Mouse (Mus musculus) retina, postnatal 1 day (tissue): ENCODE results near the gene Aicda.
A peak's percentile ranks its signal among the peaks of the same experiment; 100 is the strongest.
"Not testable (repeated sequence)": the region's sequence is repeated elsewhere in the genome, so short reads cannot be mapped to it uniquely, and the experiment has no call there.

Experiments used
- DNase-seq: peaks from one replicate; pipeline ENCODE4 v3.0.0-alpha.2; 2012

The Aicda gene

DNA sequence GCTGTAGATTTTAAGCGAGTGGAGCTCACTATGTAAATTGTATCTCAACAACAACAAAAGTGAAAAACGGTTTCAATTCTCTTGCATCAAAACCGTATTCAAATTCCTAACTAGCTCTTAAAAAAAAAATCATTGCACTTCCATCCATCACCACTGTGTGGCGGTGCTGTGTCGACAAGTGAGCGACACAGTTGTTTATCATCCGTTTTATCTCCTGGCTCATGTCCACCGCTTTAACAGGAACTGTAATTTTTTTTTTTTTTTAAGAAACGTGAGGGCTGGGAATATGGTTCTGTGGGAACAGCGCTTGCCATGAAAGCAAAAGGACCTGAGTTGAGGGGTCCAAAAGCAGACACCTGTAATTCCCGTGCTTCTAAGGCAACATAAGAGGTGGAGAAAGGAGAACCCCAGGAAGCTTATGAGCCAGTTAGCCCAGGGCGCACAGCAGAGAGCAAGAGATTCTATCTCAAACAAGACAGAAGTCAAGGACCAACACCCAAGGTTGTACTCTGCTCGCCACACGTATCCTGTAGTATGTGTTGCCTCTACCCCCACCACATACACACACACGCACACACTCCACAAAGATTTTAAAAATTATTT lies 3.5 kb downstream of the Aicda start:
- DNase-seq = peak; percentile 84

DNA sequence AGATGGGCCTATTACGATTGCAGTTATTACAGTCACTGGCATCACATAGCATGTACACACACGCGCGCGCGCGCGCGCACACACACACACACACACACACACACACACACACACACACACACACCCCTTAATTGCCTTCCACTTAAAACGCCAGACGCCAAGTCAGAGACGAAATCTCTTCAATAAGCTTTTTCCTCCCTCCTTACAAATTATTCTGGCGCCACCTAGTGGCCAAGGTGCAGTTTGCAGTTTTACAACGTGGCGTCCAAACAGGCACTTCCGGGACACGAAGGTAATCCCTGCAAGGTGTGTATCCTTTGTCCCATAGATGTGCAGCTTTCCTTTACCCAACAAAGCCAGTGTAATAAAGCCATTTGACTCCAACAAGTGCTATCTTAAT lies 6.8 kb downstream of the Aicda start:
- peak; percentile 91 for DNase-seq

DNA sequence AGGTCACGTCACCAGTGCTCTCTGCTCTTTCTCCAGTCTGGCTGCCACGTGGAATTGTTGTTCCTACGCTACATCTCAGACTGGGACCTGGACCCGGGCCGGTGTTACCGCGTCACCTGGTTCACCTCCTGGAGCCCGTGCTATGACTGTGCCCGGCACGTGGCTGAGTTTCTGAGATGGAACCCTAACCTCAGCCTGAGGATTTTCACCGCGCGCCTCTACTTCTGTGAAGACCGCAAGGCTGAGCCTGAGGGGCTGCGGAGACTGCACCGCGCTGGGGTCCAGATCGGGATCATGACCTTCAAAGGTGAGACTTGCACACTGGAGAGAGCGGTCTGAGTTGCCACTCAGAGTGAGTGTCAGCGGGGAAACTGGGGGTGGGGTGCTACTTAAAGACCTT lies 7.4 kb downstream of the Aicda start:
- DNase-seq = no peak

DNA sequence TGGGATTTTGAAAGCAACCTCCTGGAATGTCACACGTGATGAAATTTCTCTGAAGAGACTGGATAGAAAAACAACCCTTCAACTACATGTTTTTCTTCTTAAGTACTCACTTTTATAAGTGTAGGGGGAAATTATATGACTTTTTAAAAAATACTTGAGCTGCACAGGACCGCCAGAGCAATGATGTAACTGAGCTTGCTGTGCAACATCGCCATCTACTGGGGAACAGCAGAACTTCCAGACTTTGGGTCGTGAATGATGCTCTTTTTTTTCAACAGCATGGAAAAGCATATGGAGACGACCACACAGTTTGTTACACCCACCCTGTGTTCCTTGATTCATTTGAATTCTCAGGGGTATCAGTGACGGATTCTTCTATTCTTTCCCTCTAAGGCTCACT lies 8.9 kb downstream of the Aicda start:
- peak; percentile 84 for DNase-seq

DNA sequence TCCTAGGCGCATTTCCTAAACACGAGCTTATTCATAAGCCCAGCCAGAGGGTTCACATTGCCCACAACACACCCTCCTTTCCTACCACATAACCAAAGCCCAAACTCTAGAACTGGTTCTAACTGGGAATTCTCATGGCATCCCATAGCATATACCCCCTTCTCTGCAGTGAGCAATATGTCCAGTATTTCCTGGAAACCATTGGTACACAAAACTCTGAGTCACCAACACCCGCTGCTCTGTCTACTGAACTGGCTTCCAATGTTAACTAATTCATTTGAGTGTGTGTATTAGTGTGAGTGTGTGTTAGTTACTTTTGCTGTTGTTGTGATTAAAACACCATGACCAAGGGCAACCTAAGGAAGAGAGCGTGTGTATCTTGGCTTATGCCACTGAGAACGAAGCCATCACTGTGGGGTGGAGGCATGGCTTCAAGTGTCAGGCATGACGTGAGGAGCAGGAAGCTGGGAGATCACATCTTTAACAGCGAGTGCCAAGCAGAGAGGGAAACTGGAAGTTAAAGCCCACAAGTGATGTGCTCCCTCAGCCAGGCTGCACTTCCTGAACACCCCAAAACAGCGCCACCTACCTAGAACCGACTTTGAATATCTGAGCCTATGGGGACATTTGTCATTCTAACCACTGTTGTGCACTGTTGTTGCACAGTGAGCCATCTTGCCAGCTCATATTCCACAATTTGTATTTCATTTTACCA lies 11.6 kb downstream of the Aicda start:
- no peak for DNase-seq

DNA sequence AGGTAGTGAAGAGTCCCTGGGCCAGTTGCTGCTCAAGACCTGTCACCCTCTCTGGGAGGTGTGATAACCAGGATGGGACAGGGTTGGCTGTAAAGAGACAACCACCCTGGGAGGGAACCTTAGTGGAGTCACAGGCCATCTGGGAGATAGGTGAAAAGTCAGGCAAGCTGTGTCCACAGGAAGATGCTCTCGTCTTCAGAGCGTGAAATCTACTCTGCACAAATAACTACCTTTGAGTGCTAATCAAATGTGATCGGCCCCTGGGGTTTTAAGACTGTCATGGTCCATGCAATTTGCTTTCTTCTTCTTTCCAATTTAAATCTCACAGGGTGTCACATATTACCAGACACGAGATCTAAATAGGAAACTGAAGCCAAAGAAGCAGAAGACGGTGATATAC lies 15.5 kb downstream of the Aicda start:
- DNase-seq = no peak

DNA sequence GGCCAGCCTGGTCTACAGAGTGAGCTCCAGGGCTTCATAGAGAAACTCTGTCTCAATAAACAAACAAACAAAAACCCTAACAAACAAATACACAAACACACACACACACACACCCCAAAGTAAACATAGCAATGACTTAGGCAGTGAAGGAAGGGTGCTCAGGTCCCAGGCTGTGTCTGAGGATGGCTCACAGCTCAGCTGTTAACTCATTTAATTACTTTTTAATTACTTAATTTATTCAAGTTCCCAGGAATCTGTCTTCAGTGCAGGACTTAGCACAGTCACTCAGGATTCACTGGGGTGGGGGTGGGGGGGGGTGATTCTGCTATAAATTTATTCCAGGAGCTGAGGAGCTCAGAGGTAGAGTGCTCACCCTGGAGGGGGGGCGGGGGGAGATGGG lies 16.2 kb downstream of the Aicda start:
- no peak for DNase-seq

DNA sequence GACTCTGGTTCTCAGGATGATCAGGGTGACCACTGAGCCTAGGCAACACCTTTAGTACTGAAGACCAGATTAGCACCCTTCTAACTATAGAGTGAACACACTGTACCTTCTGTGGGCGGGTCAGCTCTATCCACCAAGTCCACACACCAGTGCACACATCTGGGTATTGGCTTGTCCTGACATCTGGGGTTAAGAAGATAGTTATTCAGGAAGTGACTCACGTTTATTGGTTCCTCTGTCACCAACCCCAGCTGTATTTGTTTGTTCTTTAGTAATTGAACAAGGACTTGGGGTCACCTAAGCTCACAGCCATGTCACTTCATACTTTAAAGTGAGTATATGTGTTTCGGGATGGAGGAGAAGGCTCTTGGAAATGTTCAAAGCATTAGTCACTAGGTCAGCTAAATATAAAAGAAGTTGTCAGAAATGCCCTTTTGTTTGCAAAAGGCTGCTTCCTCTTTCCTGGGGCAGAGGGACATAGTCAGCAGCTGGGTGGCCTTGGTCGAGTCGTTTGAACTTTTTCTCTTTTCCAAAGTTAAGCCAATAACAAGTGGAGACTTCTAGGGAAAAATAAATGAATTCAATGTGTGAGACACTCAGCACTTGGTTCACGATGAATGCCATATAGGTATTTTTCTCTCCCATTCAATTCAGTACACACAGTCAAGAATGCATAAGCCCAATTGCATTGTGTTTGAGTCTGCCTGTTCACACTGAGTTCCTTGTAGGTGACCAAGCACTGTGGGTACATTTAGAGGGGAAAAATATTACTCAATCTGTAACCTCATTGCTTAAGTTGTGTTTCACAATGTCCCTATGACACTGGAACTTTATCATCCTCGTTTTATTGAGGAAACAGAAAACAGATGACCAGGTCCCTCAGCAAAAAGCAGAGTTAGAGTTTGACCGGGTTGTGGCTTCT lies 17.4 kb downstream of the Aicda start:
- no peak for DNase-seq

DNA sequence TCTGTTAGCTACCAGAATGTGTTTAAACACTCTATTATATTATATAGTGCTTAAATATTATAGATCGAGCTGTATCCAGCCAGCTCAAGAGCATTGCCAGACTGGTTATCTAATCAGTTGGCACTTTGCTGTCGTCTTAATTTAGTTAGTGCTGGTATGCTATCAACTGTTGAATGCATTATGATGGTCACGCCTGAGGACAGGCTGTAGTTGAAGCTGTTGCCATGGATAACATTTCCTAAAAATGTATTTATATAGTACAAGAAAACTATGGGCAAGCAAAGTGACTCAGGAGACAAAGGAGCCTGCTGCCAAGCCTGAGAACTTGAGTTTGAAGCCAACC lies 18.0 kb downstream of the Aicda start:
- no peak for DNase-seq

DNA sequence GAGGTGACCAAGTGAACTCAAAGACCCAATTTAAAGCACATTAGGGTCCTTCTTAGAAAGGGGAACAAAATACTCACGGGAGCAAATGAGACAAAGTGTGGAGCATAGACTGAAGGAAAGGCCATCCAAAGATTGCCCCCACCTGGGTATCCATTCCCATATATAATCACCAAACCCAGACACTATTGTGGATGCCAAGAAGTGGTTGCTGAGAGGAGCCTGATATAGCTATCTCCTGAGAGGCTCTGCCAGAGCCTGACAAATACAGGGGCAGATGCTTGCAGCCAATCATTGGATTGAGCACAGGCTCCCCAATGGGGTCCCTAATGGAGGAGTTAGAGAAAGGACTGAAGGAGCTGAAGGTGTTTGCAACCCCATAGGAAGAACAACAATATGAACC lies 21.4 kb downstream of the Aicda start:
- not testable (repeated sequence) for DNase-seq

DNA sequence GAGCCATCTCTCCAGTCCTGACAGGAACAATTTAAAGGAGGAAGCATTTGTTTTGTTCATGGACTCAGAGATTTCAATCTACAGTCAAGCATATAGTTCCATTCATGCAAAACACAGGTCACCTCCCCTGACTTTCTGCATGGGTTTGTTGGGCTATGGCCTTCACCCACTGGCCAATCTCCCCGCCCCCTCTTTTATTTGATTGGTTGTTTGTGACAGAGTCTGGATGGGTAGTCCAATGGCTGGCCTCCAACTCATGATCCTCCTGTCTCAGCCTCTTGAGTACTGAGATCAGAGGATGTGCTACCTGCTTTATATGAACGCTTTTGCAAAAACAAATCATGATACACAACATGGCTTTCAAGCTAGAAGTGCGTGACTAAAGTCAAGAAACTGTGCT lies 23.4 kb downstream of the Aicda start:
- no peak for DNase-seq

DNA sequence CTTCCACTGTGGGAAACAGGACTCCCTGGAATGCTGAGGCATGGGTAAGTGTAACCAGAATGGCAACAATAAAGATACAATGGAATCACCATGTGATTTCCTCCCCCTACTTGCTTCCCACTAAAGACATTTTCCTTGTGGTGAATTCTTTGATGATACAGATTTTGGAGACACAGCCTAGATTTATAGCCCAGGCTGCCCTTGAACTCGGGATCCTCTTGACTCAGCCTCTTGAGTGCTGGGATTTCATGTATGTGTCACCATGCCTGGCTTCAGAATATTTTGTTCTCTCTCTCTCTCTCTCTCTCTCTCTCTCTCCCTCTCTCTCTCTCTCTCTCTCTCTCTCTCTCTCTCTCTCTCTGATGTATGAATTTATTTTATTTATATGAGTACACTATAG lies 25.5 kb downstream of the Aicda start:
- DNase-seq = no peak

DNA sequence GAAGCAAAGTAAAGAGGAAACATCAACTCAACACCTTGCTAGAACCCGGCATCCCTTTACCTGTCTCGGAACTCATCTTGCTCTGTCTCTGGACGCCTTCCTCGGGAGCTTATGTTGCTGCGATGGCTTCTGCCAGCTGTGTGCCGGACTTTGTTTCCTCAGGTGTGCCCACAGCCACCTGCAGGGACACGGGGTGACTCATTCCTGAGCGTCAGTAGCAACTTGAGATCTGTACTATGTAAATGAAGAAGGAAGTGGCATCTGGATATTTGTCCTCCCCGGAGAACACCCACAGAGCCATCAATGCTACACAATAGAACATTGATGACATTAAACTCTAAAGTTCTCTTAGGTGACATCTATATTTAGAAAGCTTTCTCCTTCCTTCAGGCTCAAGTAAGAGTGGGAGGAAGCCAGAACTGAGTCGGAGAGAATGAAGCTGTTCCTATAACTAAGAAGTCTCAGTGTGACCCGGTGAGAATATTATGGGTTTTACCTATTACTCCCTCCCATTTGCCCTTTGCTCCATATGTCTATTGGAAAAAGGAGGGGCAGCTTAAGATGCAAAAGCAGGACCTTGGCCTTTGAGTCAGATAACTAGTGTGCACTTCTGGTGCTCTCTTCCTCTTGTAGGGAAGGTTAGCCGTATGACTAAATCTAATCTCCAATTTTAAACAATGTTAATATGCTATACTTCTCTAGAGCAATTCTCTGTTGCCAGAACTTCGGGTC lies 37.6 kb downstream of the Aicda start:
- DNase-seq = no peak

DNA sequence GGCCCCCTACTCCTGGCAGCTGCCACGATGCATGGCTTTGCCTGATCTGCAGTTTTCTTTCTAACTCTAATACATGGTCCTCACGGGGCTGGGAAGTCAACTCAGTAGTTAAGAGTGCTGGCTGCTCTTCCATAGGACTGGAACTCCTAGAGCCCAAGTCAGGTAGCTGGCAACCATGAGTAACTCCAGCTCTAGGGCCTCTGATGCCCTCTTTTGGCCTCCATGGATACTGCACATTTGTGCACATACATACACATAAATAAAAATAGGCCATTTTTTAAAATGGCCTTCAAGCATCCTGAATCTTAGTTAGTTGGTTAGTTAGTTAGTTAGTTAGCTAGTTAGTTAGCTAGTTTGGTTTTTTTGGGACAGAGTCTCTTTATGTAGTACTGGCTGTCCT lies 39.3 kb downstream of the Aicda start:
- DNase-seq = no peak

DNA sequence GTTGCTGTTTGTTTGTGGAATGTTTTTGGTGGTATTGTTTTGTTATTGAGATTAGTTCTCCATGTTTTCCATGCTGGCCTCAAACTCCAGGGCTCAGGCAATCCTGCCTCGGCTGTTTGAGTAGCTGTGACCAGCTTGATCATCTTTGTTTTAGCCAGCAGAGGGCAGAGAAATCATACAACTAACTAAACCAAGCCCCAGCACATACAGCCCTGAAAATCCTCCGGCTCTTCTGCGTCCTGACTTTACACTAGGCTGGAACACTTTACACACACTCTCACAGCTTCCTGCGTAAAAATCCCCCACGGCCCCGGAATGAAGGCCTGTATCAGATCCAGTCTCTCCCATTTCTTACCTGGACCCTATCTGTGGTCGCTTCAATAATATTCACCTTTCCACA lies 42.0 kb downstream of the Aicda start:
- peak; percentile 39 for DNase-seq

DNA sequence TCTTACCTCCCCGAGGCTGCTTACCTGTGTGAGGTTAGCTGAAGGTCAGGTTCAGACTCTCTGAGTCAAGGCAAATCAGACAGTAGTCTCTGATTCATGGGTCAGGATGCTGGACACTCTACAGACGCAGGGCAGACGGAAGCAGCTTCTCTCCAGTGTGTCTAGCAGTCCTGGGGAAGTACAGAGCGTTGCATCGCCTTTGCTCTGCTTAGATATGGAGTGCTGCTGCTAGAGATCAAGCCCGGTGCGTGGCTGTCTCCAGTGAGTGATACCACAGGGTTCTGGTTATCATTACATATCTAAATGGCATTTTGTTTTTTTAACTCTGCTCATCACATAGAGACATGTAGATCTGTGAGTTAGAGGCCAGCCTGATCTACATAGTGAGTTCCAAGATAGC lies 43.0 kb downstream of the Aicda start:
- no peak for DNase-seq

DNA sequence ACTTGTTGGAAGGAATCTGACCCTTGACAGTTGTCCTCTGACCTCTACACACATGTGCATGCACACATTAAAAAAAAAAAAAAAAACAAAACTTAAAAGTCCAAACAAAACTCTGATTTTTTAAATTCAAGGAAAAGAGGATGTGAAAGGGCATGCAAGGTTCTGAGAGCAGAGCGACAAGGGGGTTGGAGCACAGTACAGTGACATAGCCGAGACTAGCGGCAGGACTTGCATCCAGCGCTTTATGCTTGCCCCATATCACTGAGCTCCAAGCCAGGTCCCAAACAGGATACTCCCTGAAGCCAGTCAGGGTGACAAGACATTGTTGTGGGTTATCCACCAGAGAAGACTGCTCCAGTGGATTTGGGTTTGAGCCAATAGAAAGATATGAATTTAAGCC lies 44.4 kb downstream of the Aicda start:
- DNase-seq = no peak

DNA sequence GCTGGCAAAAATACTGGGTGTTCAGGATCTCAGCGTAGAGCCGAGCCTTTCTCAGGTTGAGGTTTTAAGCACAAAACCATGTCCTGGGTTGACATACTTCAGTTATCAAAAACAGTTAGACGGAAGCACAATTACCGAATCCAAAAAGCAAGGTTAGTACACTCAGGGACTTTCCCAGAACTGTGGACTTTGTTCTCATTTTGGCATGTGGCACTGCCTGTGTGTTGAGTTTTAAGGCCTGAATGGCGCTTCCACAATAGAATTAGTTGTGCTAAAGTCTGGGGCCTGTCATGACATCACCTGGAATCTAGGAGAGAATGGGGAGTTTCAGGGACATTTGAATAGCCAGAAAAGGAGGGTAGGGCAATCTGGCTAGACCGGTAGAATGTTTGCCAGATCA lies 44.8 kb downstream of the Aicda start:
- no peak for DNase-seq

DNA sequence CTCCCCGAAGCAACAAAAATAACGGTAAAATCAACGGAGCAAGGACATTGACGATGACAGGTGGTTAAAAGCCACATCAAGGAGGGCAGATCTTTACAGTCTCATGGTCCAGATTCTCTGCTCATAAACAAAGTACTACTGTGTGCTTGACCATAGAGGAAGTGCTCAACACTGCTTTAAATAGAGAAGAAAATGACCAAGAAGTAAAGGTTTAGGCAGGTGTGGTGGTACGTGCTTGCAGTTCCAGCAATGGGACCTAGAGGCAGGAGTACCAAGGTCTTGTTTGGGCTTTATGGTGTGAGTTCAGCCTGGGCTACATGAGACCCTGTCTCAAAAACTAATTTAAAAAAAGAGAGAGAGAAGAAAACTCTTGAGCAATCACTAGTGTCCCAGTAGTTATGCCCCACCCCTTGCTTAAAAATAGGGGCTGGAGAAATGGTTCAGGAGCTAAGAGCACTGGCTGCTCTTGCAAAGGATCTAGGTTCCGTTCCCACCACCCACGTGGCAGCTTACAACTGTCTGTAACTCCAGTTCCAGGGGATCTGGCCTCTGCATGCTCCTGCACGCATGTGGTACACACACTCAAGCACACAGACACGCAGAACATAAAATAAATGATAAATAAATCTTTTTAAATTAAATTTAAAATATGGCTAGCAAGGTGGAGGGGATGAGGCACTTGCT lies 45.6 kb downstream of the Aicda start:
- DNase-seq = no peak

DNA sequence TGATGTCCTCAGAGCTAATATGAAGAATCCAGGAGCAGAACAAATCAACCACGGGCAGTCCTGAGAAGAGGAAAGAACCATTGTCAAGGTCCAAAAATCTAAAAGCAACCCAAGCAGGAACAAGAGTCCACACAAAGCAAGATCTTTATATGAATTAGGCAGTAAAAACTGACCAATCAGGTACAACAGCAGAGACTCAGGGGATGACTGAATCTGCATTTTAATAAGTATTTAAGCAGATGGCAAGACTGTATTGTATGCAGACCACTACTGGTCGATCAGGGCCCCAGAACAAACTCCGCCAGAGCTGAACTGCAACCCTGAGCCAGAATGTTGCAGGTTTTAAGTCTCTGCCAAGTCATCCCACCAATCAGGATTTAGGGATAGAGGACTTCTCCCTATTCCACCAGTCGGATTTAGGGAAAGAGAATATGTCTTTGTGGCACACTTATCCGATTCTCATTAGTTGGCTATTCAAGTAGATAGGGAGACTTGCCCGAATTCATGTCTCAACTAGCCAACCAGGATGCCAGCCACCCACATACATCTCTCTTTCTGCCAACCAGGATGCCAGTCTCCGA lies 46.6 kb downstream of the Aicda start:
- no peak for DNase-seq

DNA sequence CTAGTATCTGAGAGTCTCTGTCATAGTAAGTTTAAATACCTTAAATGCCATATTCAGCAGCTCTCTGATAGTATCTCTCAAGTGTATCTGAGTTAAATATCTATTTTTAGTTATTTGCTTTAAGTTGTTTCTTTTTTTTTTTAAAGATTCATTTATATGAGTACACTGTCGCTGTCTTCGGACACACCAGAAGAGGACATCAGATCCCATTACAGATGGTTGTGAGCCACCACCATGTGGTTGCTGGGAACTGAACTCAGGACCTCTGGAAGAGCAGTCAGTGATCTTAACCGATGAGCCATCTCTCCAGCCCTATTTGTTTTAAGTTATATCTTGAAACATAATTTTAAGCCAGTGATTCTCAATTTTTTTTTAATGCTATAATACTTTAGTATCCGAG lies 47.4 kb downstream of the Aicda start:
- DNase-seq = no peak

DNA sequence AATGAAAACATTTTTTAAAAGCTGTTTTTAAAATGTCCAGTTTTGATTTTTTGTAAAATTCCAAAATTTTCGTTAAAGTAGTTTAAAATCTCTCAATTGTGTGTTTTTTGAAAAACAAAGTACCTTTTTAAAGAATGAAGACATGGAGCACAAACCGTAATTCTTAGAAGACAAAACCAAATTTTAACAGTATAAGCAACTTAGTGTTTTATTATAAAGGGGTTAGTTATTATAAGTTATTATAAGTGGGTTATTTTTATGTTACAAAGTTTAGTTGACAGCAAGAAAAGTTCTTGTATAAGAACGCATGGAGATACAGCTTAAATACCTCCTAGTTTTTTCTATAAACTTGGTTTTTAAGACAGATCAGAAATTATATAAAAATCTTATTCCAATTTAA lies 48.0 kb downstream of the Aicda start:
- DNase-seq = no peak
